Mouse (Mus musculus): ENCODE measurements around the gene Skiv2l.
"Not testable (repeated sequence)": the region's sequence is repeated elsewhere in the genome, so short reads cannot be mapped to it uniquely, and the experiment has no call there.

Skiv2l gene

GRCm38 (mm10) chr17:34874321-34874720 lies 24.3 kb upstream of the Skiv2l start:
- in situ Hi-C loops (cut with MboI) = no loop called here

GRCm38 (mm10) chr17:34865981-34866380 lies 16.0 kb upstream of the Skiv2l start:
- in situ Hi-C loops (cut with MboI) = no loop called here

- in situ Hi-C loops (cut with MboI) = no loop called here
These were observed 12.5 kb upstream of the Skiv2l start, which contains the start of gene Cfb for GRCm38 (mm10) chr17:34862416-34863081. TSS of gene Cfb (minus strand) at chr17:34862518.

GRCm38 (mm10) chr17:34861704-34862415 lies 11.8 kb upstream of the Skiv2l start:
- in situ Hi-C loops (cut with MboI) = no loop called here

- in situ Hi-C loops (cut with MboI) = no loop called here
These were observed 10.5 kb upstream of the Skiv2l start for GRCm38 (mm10) chr17:34860514-34860913.

GRCm38 (mm10) chr17:34858670-34859069 lies 8.7 kb upstream of the Skiv2l start:
- in situ Hi-C loops (cut with MboI) = loop anchor here (5.0 kb wide), 1 partner anchor 54 kb away; the partner anchor contains the start of gene Slc44a4

GRCm38 (mm10) chr17:34855825-34856224 lies 5.8 kb upstream of the Skiv2l start:
- in situ Hi-C loops (cut with MboI) = loop anchor here (5.0 kb wide), 1 partner anchor 56 kb away; the partner anchor contains the start of gene Slc44a4

- in situ Hi-C loops (cut with MboI) = loop anchor here (5.0 kb wide), 1 partner anchor 58 kb away; the partner anchor contains the start of gene Slc44a4
These were observed 4.8 kb upstream of the Skiv2l start for GRCm38 (mm10) chr17:34854761-34855160.

GRCm38 (mm10) chr17:34853511-34853910 lies 3.5 kb upstream of the Skiv2l start:
- in situ Hi-C loops (cut with MboI) = no loop called here

GRCm38 (mm10) chr17:34850517-34851125 lies 611 bp upstream of the Skiv2l start:
- in situ Hi-C loops (cut with MboI) = no loop called here

- in situ Hi-C loops (cut with MboI) = no loop called here
These were observed 2.4 kb downstream of the Skiv2l start for GRCm38 (mm10) chr17:34847615-34848014.

- in situ Hi-C loops (cut with MboI) = no loop called here
These were observed 2.8 kb downstream of the Skiv2l start for GRCm38 (mm10) chr17:34847192-34847591.

- in situ Hi-C loops (cut with MboI) = no loop called here
These were observed 5.1 kb downstream of the Skiv2l start for GRCm38 (mm10) chr17:34844884-34845283.

- in situ Hi-C loops (cut with MboI) = no loop called here
These were observed 9.2 kb downstream of the Skiv2l start for GRCm38 (mm10) chr17:34840736-34841307.

GRCm38 (mm10) chr17:34838785-34839184 lies 11.2 kb downstream of the Skiv2l start:
- in situ Hi-C loops (cut with MboI) = no loop called here

- in situ Hi-C loops (cut with MboI) = no loop called here
These were observed 12.3 kb downstream of the Skiv2l start for GRCm38 (mm10) chr17:34837464-34838324.

GRCm38 (mm10) chr17:34836856-34837221 lies 13.2 kb downstream of the Skiv2l start, which contains the start of the genes Stk19 and Dxo:
TSS of gene Stk19 (minus strand) at chr17:34836945.
TSS of gene Dxo (plus strand) at chr17:34837019.
- in situ Hi-C loops (cut with MboI) = no loop called here

GRCm38 (mm10) chr17:34836155-34836855 lies 13.7 kb downstream of the Skiv2l start:
- in situ Hi-C loops (cut with MboI) = no loop called here

- in situ Hi-C loops (cut with MboI) = not testable (repeated sequence)
These were observed 19.2 kb downstream of the Skiv2l start for GRCm38 (mm10) chr17:34830776-34831175.

GRCm38 (mm10) chr17:34814818-34815370 lies 35.1 kb downstream of the Skiv2l start:
- in situ Hi-C loops (cut with MboI) = no loop called here

Measured in mature B cell (primary cell).